Comparison of ENCODE assay signal across 14 mouse cellular contexts in the genomic region with DNA sequence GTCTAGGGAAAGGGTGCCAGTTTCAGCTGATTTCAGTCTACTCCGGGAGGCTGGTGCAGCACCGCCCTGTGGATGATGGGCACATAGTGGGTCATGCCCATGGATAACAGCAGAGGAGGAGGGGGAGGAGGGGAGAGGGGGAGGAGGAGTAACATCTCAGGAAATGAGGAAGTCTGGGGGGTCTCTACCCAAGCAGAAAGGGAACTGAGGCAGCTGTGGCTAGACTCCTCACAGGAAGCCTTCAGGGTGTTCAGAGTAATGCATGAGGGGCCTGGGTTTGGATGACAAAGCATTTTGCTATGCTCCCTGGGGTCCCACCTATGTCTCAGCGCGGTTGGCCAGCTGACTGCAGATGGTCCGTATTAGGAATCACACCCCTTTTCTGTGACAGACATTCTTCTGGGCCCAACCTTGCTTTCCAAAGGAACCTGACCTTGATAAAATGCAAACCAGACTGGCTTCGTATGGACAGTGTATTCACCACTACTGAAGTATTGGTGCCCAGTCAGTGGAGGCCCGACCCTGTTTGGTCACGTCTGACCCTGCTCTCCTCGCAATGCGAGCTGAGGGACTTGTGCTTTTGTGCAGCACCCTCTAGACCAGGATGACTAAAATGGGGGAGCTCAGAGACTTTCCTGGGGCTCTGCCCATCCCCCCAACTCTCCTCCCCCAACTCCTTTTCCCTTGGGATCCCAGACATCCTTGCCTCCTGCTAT.
A peak's percentile ranks its signal among the peaks of the same experiment; 100 is the strongest.
DNase-seq lines count a peak whose midpoint lies in the region; ATAC-seq and TF ChIP-seq lines count a peak whose summit lies in the region.
"Had no signal": no experiment of that assay in that cellular context is flagged by ENCODE, and none has a peak within 500 bp of the region (broad histone marks: within the 10 kb centered on the region; RNA-seq: fewer than 3 reads in every experiment).

No protein-coding gene starts in this region.

- TF ChIP-seq CTCF in layer of hippocampus, adult 2 months (conservative IDR thresholded peaks at IDR 0.05): no peak

- WGBS in forebrain, embryonic 16.5 days: 85% methylated on average over 10 of the region's 10 CpGs
- WGBS in forebrain, embryonic 13.5 days: 91% methylated on average over 10 of the region's 10 CpGs
- WGBS in embryonic facial prominence, embryonic 12.5 days: 54% methylated on average over 10 of the region's 10 CpGs
- WGBS in limb, embryonic 10.5 days: 78% methylated on average over 10 of the region's 10 CpGs

- no peak overlapping the region for H3K4me2 ChIP-seq in forebrain, embryonic 16.5 days (ENCODE audit: low read length)
- no peak overlapping the region for H3K4me2 ChIP-seq in forebrain, embryonic 13.5 days
- no peak overlapping the region for H3K4me2 ChIP-seq in embryonic facial prominence, embryonic 12.5 days (replicated peaks)

- no peaks in the 10 kb centered on the region for H3K9me3 ChIP-seq in forebrain, embryonic 16.5 days (ENCODE audit: control insufficient read depth, low read length)
- H3K9me3 ChIP-seq in forebrain, embryonic 13.5 days (replicated peaks): no peaks in the 10 kb centered on the region; the same call in 1 of the 2 replicates
- no peaks in the 10 kb centered on the region for H3K9me3 ChIP-seq in embryonic facial prominence, embryonic 12.5 days
- H3K9me3 ChIP-seq in limb, embryonic 10.5 days (replicated peaks): no peaks in the 10 kb centered on the region
- H3K9me3 ChIP-seq: G1E had no signal

- ATAC-seq in forebrain, embryonic 16.5 days: peak; percentile 28; the same call in 1 of the 2 replicates
- no peak for ATAC-seq in forebrain, embryonic 13.5 days
- 0 out of 2 replicates have a peak, but pooled peaks have one; percentile 22 for ATAC-seq in embryonic facial prominence, embryonic 12.5 days (ENCODE audit: insufficient number of reproducible peaks, insufficient read depth, low FRiP score, low TSS enrichment)

- H3K4me1 ChIP-seq in forebrain, embryonic 16.5 days (replicated peaks; ENCODE audit: control insufficient read depth, insufficient read depth, low read length): peaks cover 7% of the 10 kb centered on the region
- H3K4me1 ChIP-seq in forebrain, embryonic 13.5 days: no peaks in the 10 kb centered on the region
- peaks cover 10% of the 10 kb centered on the region; the same call in 1 of the 2 replicates for H3K4me1 ChIP-seq in embryonic facial prominence, embryonic 12.5 days
- H3K4me1 ChIP-seq in limb, embryonic 10.5 days: peaks cover 16% of the 10 kb centered on the region

- peak in 1 of 2 experiments; percentile 3 for DNase-seq in layer of hippocampus, adult 2 months (ENCODE audit: low spot score in 2 of 2)
- no peak for DNase-seq in layer of hippocampus, postnatal 25 days (ENCODE audit: extremely low spot score in 1 of 2, low spot score in 1 of 2)
- no peak for DNase-seq in limb, embryonic 10.5 days (ENCODE audit: low spot score)
- no peak for DNase-seq in cerebellum, postnatal 25 days
- no peak for DNase-seq in urinary bladder, postnatal 36 days (ENCODE audit: low spot score in 2 of 2)
- DNase-seq: cerebellum, adult 9-10 months; thymus, adult 18-20 months had no signal

- no peak overlapping the region for H3K4me3 ChIP-seq in forebrain, embryonic 16.5 days (replicated peaks; ENCODE audit: low read length)
- no peak overlapping the region for H3K4me3 ChIP-seq in forebrain, embryonic 13.5 days
- no peak overlapping the region for H3K4me3 ChIP-seq in layer of hippocampus, adult 2 months
- H3K4me3 ChIP-seq in embryonic facial prominence, embryonic 12.5 days: no peak overlapping the region
- no peak overlapping the region for H3K4me3 ChIP-seq in limb, embryonic 10.5 days
- H3K4me3 ChIP-seq: hindbrain, embryonic 10.5 days; myocyte had no signal

- H3K9ac ChIP-seq in forebrain, embryonic 16.5 days (replicated peaks; ENCODE audit: low read depth, low read length): no peak overlapping the region
- no peak overlapping the region for H3K9ac ChIP-seq in forebrain, embryonic 13.5 days
- no peak overlapping the region for H3K9ac ChIP-seq in embryonic facial prominence, embryonic 12.5 days
- H3K9ac ChIP-seq: liver, embryonic 14.5 days had no signal

- peak overlapping the region; percentile 56; the same call in 1 of the 2 replicates for H3K27ac ChIP-seq in forebrain, embryonic 16.5 days (ENCODE audit: low read length)
- H3K27ac ChIP-seq in forebrain, embryonic 13.5 days: no peak overlapping the region
- H3K27ac ChIP-seq in layer of hippocampus, adult 2 months: peak overlapping the region; percentile 43; the same call in 1 of the 2 replicates
- H3K27ac ChIP-seq in embryonic facial prominence, embryonic 12.5 days: no peak overlapping the region
- 0 out of 2 replicates have a peak overlapping the region, but pooled peaks have one; percentile 7 for H3K27ac ChIP-seq in limb, embryonic 10.5 days
- H3K27ac ChIP-seq: hindbrain, embryonic 10.5 days; liver, embryonic 14.5 days had no signal

- no peaks in the 10 kb centered on the region for H3K27me3 ChIP-seq in forebrain, embryonic 16.5 days (replicated peaks; ENCODE audit: control insufficient read depth, insufficient read depth, low read length)
- H3K27me3 ChIP-seq in forebrain, embryonic 13.5 days: no peaks in the 10 kb centered on the region
- H3K27me3 ChIP-seq in embryonic facial prominence, embryonic 12.5 days: no peaks in the 10 kb centered on the region
- no peaks in the 10 kb centered on the region for H3K27me3 ChIP-seq in limb, embryonic 10.5 days (ENCODE audit: low read depth, poor library complexity, severe bottlenecking)

- H3K36me3 ChIP-seq in forebrain, embryonic 16.5 days (ENCODE audit: control insufficient read depth, insufficient read depth): no peaks in the 10 kb centered on the region
- no peaks in the 10 kb centered on the region for H3K36me3 ChIP-seq in forebrain, embryonic 13.5 days (ENCODE audit: poor library complexity, severe bottlenecking)
- no peaks in the 10 kb centered on the region for H3K36me3 ChIP-seq in embryonic facial prominence, embryonic 12.5 days
- H3K36me3 ChIP-seq in limb, embryonic 10.5 days: no peaks in the 10 kb centered on the region
- H3K36me3 ChIP-seq: G1E; hindbrain, embryonic 10.5 days had no signal

Comparison
In these comparisons a context has a peak if more than half of its experiments do, and no peak if none do; other contexts are left out.
1. H3K27ac ChIP-seq: peak in forebrain, embryonic 16.5 days (single experiment), layer of hippocampus, adult 2 months (single experiment) and limb, embryonic 10.5 days (single experiment); none in forebrain, embryonic 13.5 days (single experiment) and embryonic facial prominence, embryonic 12.5 days (single experiment).